Mouse (Mus musculus) hindbrain, embryonic 14.5 days (tissue): ENCODE results near the gene Gm45618. TPM values are rescaled to one million over a fixed set of nuclear protein-coding genes. Genes with fewer than 3 reads are reported as not detected.
"Not testable (repeated sequence)": the region's sequence is repeated elsewhere in the genome, so short reads cannot be mapped to it uniquely, and the experiment has no call there.

Experiments used
- ATAC-seq: fragments of 200-750 bp; cut with Nextera tagmentation; 2 replicates; pipeline ENCODE4 v1.8.0; 2017; ENCODE audit warnings: moderate number of reproducible peaks, mild to moderate bottlenecking, moderate TSS enrichment, moderate library complexity; ENCODE audit not compliant: low FRiP score
- DNase-seq: peaks from one replicate; pipeline ENCODE4 v3.0.0-alpha.2; 2015; ENCODE audit warnings: low spot score
- H3K27ac ChIP-seq: fragments of 300-500 bp; sonication (generic); 2 replicates; pipeline ENCODE4 v1.5.1; 2014; ENCODE audit warnings: mild to moderate bottlenecking, moderate library complexity
- H3K27me3 ChIP-seq: fragments of 300-500 bp; sonication (generic); 2 replicates; pipeline ENCODE4 v1.6.1; 2014; ENCODE audit warnings: mild to moderate bottlenecking, low read length, mixed read lengths; ENCODE audit not compliant: control insufficient read depth, insufficient read depth
- H3K36me3 ChIP-seq: fragments of 300-500 bp; sonication (generic); replicated peaks from 2 replicates; pipeline ENCODE4 v1.6.1; 2014; ENCODE audit not compliant: control insufficient read depth, insufficient read depth
- H3K4me1 ChIP-seq: fragments of 300-500 bp; sonication (generic); replicated peaks from 2 replicates; pipeline ENCODE4 v1.6.1; 2014; ENCODE audit warnings: antibody characterized with exemption, low read length, mixed read lengths; ENCODE audit not compliant: control insufficient read depth, insufficient read depth
- H3K4me2 ChIP-seq: fragments of 300-500 bp; sonication (generic); replicated peaks from 2 replicates; pipeline ENCODE4 v1.6.1; 2014; ENCODE audit warnings: mild to moderate bottlenecking, moderate library complexity
- H3K4me3 ChIP-seq: fragments of 300-500 bp; sonication (generic); replicated peaks from 2 replicates; pipeline ENCODE4 v1.5.1; 2014; ENCODE audit warnings: mild to moderate bottlenecking, low read length
- H3K9ac ChIP-seq: fragments of 300-500 bp; sonication (generic); 2 replicates; pipeline ENCODE4 v1.6.1; 2014
- H3K9me3 ChIP-seq: fragments of 300-500 bp; sonication (generic); 2 replicates; pipeline ENCODE4 v1.6.1; 2016; ENCODE audit warnings: low read length; ENCODE audit not compliant: control insufficient read depth
- WGBS: fragments of 180-500 bp; shearing (Covaris S2); extraction: QIAGEN DNeasy Blood & Tissue Kit; methylation state at CpG from one replicate; pipeline ENCODE4 v1.1.7; 2014; 5-methylcytosine and 5-hydroxymethylcytosine counted together
- polyA plus RNA-seq: library from polyadenylated mRNA; unstranded; fragments of >200 nt; fragmentation: Nextera tagmentation; extraction: Ambion mirVana; gene quantifications from 2 replicates; pipeline ENCODE4 v1.2.1, GENCODE M21; 2014

The Gm45618 gene
- not detected in 2 replicates for polyA plus RNA-seq

DNA sequence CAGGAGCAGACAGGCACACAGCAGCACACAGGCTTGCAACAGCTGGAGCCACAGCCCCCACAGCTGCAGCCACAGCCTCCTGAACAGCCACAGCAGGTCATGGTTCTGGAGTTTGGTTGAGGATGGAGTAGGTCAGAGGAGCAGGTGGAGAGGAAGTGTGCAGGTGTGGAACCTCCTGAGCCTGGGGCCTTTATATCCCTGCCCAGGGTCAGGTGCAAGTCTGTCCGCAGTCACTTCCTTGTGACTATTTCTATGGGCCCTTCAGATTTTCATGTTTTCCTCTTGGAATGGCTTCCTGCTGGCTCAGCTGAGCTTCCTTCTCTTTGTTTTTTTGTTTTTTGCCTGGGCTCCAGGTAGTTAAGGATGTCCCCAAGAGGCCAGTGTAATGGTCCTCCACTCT lies at the start of gene Gm45618:
Gene Gm45618 (minus strand): TSS at position 101 of the 400 bp plus-strand sequence.
- not testable (repeated sequence) for ATAC-seq, H3K9me3 ChIP-seq, H3K4me1 ChIP-seq, DNase-seq, H3K27me3 ChIP-seq, H3K27ac ChIP-seq, H3K9ac ChIP-seq, H3K36me3 ChIP-seq, H3K4me3 ChIP-seq, H3K4me2 ChIP-seq
- WGBS = 83% methylated on average over 1 of the region's 1 CpGs

DNA sequence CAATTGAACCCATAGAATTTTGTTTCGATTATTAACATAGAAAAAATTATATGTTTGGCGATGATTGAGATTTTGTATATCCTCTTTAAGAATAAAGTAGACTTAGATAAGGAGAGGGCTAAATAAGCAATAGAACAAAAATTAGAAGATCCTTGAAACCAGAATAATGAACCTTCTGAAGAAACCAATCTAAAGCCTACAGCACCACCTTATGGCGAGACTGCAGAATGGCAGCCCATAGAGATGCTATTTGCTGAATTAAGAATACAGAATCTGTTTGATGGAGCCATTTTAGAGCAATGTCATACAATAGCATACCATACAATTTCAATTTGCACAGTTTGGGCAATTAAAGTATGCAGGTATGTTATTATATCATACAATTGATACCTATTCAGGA lies 49.3 kb upstream of the Gm45618 start:
- H3K9ac ChIP-seq = no peak overlapping the region
- WGBS = 49% methylated on average over 3 of the region's 3 CpGs
- no peak overlapping the region for H3K27ac ChIP-seq
- peak; percentile 72 for DNase-seq
- H3K9me3 ChIP-seq = no peaks in the 10 kb centered on the region
- no peaks in the 10 kb centered on the region for H3K4me1 ChIP-seq
- no peaks in the 10 kb centered on the region for H3K27me3 ChIP-seq
- H3K4me2 ChIP-seq = no peak overlapping the region
- no peak for ATAC-seq
- H3K36me3 ChIP-seq = no peaks in the 10 kb centered on the region
- no peak overlapping the region for H3K4me3 ChIP-seq

DNA sequence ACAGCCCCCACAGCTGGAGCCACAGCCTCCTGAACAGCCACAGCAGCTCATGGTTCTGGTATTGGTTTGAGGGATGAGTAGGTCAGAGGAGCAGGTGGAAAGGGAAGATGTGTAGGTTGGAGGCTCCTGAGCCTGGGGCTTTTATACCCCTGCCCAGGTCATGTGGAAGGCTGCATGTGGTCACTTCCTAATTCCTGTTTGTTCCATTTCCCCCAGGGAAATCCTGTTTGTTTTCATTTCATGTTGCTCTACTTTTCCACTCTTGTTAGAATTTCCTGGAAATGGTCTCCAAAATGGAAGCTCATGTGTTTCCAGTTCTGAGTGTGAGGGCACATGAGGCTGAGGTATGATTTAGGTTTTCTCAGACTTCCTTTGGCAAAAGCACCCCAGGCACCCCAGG lies 45.1 kb upstream of the Gm45618 start, which contains the start of gene Gm4553:
Gene Gm4553 (minus strand): TSS at position 101 of the 400 bp plus-strand sequence.
- not testable (repeated sequence) for H3K27me3 ChIP-seq, H3K9me3 ChIP-seq, H3K9ac ChIP-seq, H3K27ac ChIP-seq, DNase-seq, H3K4me1 ChIP-seq, H3K4me3 ChIP-seq, H3K36me3 ChIP-seq, H3K4me2 ChIP-seq, ATAC-seq

DNA sequence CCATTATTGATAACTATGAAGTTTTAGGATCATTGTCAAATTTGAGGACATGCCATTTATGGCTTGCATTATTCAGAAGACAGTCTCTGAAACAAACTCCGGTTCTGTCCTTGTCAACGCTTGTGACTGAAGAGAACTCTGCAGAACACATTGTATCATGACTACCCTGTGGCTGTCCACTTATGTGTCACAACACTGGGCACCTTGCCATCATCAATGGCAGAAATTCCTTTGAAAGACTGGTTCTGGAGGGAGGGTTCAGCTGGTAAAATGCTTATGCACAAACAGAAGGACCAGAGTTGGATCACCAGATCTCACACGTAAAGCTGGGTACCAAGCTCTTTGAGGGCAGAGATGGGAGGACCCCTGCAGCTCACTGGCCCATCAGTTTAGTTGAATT lies 38.8 kb upstream of the Gm45618 start:
- no peak overlapping the region for H3K27ac ChIP-seq
- DNase-seq (no peak), ATAC-seq (no peak)
- no peak overlapping the region for H3K9ac ChIP-seq
- no peak overlapping the region for H3K4me3 ChIP-seq
- no peak overlapping the region for H3K4me2 ChIP-seq
- no peaks in the 10 kb centered on the region for H3K9me3 ChIP-seq
- no peaks in the 10 kb centered on the region for H3K4me1 ChIP-seq
- 93% methylated on average over 3 of the region's 3 CpGs for WGBS
- no peaks in the 10 kb centered on the region for H3K27me3 ChIP-seq
- no peaks in the 10 kb centered on the region for H3K36me3 ChIP-seq

DNA sequence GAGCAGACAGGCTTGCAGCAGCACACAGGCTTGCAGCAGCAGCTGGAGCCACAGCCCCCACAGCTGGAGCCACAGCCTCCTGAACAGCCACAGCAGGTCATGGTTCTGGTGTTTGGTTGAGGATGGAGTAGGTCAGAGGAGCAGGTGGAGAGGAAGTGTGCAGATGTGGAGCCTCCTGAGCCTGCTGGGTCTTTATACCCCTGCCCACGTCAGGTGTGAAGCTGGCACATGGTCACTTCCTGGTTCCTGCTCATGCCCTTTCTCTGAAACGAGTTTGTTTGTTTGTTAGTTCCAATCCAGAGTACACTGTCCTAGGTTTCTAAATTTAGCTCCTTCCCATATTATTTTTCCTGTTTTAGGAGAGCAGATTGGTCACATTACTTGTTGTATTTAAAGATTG lies 36.5 kb upstream of the Gm45618 start, which contains the start of gene Gm29735:
Gene Gm29735 (minus strand): TSS at position 101 of the 400 bp plus-strand sequence.
- H3K4me1 ChIP-seq, H3K9me3 ChIP-seq, H3K27me3 ChIP-seq, H3K4me2 ChIP-seq, H3K36me3 ChIP-seq, H3K27ac ChIP-seq, H3K4me3 ChIP-seq, ATAC-seq, DNase-seq, H3K9ac ChIP-seq: not testable (repeated sequence)
- 69% methylated on average over 2 of the region's 2 CpGs for WGBS

DNA sequence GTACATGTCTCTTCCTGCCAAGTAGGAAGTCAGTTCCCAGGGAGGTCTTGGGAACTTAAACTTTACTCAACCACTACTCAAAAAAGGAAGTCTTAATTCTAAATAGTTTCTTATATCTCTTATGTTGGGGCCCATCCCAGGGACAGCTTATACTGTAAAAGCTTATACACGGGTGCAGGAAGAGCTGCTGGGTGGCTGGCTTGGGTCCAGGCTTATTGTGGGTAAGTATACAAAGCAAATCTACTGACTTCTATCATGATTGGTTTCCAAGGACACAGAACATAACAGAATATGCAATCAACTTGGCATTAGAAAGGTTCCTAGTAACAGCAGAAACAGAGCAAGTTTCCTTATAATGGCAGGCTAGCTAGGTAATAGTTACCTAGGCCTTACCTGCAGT lies 34.8 kb upstream of the Gm45618 start:
- DNase-seq (no peak), ATAC-seq (no peak)
- H3K9me3 ChIP-seq = no peaks in the 10 kb centered on the region
- no peak overlapping the region for H3K9ac ChIP-seq
- H3K4me3 ChIP-seq = no peak overlapping the region
- WGBS = 71% methylated on average over 1 of the region's 1 CpGs
- H3K4me1 ChIP-seq = no peaks in the 10 kb centered on the region
- H3K27me3 ChIP-seq = no peaks in the 10 kb centered on the region
- no peak overlapping the region for H3K27ac ChIP-seq
- H3K4me2 ChIP-seq = no peak overlapping the region
- no peaks in the 10 kb centered on the region for H3K36me3 ChIP-seq

DNA sequence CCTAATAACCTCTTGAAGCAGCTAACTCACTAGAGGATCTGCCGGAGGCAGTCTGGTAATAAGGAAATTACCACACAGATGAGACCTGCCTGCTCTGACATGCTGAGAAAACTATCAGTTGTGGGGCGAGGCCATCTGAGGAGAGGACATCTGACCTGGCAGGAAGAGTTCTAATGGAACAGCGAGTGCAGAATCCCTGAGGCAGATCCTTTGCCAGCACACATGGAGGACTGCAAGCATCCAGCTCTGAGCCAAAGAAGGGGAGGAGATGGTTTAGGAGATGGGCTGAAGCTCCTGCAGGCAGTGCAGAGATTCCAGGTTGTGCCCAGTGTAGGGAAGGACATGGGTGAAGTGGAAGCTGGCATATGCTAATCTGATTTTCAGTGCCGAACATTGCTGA lies 31.7 kb upstream of the Gm45618 start:
- Histone ChIP-seq H3K4me2 (no peak overlapping the region), H3K4me1 (no peaks in the 10 kb centered on the region), H3K36me3 (no peaks in the 10 kb centered on the region), H3K4me3 (no peak overlapping the region), H3K27ac (no peak overlapping the region), H3K9ac (no peak overlapping the region), H3K9me3 (no peaks in the 10 kb centered on the region), H3K27me3 (no peaks in the 10 kb centered on the region)
- DNase-seq (no peak), ATAC-seq (no peak)
- 90% methylated on average over 4 of the region's 4 CpGs for WGBS

DNA sequence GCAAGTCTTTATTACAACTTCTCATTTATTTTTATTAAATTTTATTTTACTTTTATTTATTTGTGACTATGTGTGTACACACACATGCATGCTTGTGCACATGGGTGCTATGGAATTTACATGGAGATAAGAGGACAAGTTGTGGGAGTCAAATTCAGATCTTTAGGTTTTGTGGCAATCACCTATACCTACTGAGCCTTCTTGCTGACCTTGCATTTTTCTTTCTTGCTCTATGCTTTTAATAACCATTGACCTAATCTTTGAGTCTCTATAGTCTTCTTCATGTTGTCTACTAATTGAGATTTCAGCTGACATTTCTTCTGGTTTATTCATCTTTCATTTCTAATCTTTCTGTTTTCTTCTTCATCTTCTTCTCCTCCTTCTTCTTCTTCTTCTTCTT lies 28.1 kb upstream of the Gm45618 start:
- H3K9me3 ChIP-seq = no peaks in the 10 kb centered on the region
- no peaks in the 10 kb centered on the region for H3K36me3 ChIP-seq
- ATAC-seq (no peak), DNase-seq (no peak)
- no peak overlapping the region for H3K4me3 ChIP-seq
- no peaks in the 10 kb centered on the region for H3K27me3 ChIP-seq
- no peak overlapping the region for H3K27ac ChIP-seq
- H3K9ac ChIP-seq = no peak overlapping the region
- no peaks in the 10 kb centered on the region for H3K4me1 ChIP-seq
- H3K4me2 ChIP-seq = no peak overlapping the region

DNA sequence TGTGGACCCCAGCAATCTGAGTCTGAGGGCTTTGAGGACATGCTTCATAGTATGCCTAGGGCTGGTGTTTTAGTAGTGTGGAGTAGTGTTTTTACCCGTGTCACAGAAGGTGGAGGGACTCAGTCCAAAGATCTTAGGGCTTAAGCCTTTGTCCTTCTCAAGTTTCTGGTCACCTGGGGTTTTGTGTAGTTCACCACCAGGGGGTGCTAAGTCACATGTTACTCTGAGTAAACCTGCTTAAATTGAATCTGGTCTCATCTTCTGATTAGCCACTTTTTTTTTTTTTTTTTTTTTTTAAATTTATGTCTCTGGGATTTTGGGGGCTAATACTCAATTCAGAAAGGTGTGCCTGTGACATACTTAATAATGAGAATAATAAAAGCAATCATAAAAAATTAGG lies 25.5 kb upstream of the Gm45618 start:
- Histone ChIP-seq H3K9me3 (no peaks in the 10 kb centered on the region), H3K9ac (no peak overlapping the region), H3K4me2 (no peak overlapping the region), H3K4me3 (no peak overlapping the region), H3K4me1 (no peaks in the 10 kb centered on the region), H3K27me3 (no peaks in the 10 kb centered on the region), H3K36me3 (no peaks in the 10 kb centered on the region), H3K27ac (no peak overlapping the region)
- no peak for ATAC-seq
- DNase-seq = peak; percentile 59
- 0% methylated on average over 1 of the region's 1 CpGs for WGBS

DNA sequence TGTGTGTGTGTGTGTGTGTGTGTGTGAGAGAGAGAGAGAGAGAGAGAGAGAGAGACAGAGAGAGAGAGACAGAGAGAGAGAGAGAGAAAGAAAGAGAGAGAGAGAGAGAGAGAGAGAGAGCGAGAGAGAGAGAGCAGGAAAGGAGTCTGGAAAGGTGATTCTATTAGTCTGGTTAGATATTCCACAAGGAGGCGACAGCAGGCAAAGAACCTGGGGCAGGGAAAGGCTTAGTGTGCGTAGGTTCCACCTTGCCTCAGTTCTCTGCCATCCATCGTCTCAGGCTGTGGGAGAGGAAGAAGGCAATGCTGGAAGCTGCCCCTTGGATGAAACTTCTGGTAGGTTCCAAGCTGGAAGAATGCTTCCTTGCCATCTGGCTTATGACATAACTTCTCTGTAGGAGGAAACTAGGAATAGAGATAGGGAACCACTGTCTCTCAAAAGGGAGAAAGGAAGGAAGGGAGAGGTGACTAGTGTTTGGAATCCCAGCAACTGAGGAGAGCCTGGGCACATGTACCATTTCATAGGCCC lies 24.9 kb upstream of the Gm45618 start:
- 42% methylated on average over 4 of the region's 4 CpGs for WGBS
- no peaks in the 10 kb centered on the region for H3K9me3 ChIP-seq
- H3K4me3 ChIP-seq = no peak overlapping the region
- no peak for DNase-seq
- H3K36me3 ChIP-seq = no peaks in the 10 kb centered on the region
- H3K27ac ChIP-seq = no peak overlapping the region
- H3K9ac ChIP-seq = no peak overlapping the region
- no peaks in the 10 kb centered on the region for H3K27me3 ChIP-seq
- H3K4me2 ChIP-seq = no peak overlapping the region
- no peak for ATAC-seq
- H3K4me1 ChIP-seq = no peaks in the 10 kb centered on the region
